Mouse (Mus musculus) adrenal gland, adult 18-20 months (tissue): ENCODE measurements around the gene Cox4i2. TPM values are rescaled to one million over a fixed set of nuclear protein-coding genes. Genes with fewer than 3 reads are reported as not detected.

Source experiments
- DNase-seq, 2 experiments: peaks; one replicate each; pipeline ENCODE4 v3.0.0; 2021 to 2022; ENCODE audit warnings: low spot score in 2 of 2
- microRNA-seq, 2 experiments: library from miRNA; unstranded; fragments of <30 nt; microRNA quantifications; one replicate each; pipeline ENCODE4 v1.2.0; 2021; ENCODE audit warnings: borderline number of aligned reads in 2 of 2
- total RNA-seq, 2 experiments: library from RNA; stranded (reverse); gene quantifications; 1 replicate in 1 of 2; 2 replicates in 1 of 2; pipeline ENCODE4 v1.2.3; 2021

The Cox4i2 gene
- total RNA-seq, 2 experiments from 2014 or later: 2.5 to 3.8 TPM

- no peak for DNase-seq
Measured at GRCm38 (mm10) chr2:152794281-152794827, 40.4 kb downstream of the Cox4i2 start.

DNA sequence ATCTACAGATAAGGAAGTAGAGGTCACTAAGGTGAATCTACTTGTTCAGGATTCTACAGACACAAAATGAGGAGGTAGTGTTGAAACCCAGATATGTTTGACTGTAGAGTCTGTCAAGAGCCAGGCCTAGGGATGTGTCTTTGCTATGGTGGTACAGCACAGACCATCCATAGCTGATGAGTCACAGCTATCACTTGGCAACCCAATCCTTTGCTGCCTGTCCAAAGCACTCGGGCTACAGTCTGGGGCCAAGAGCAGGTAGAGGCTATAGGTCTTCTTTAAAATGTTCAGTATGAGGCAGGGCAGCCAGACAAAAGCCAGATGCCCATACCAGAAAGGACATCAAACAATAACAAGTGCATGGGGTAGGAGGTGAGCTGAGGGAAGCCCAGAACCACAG, 43.6 kb downstream of the Cox4i2 start:
- DNase-seq: no peak

DNA sequence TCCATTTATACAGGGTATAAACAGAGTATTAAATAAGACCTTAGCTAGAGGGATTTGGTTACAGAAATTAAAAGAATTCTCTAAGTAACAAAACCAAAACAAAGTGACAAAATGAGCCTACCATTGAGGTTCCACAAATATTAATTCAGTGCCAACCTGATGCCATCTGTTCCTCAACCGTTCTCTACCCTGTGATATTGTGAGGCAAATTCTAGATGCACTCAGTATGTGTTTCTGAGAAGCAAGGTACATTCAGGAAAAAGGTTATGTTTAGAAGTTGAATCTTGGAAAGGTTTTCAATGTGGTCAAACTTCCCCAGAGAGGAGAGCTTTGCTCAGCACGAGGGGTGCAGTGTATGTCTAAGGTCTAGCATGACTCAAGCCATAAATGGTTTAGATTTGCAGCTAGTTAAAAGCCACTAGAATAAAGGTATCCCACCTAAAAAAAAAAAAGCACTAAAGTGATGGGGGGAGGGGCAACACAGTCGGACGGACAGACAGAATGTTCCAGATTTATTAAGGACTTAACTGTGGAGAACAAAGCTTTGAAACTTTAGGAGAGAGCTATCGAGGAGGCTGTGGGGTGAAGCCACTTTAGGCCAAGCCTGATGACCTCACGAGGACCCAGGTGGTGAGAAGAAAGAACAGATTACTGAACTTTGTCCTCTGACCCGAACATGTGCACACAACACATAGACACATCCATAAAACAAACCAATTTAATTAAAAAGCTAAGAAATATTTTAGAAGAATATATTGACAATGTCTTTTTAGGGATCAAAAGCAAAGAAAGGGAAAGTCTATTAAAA, 46.2 kb downstream of the Cox4i2 start:
- no peak for DNase-seq

DNA sequence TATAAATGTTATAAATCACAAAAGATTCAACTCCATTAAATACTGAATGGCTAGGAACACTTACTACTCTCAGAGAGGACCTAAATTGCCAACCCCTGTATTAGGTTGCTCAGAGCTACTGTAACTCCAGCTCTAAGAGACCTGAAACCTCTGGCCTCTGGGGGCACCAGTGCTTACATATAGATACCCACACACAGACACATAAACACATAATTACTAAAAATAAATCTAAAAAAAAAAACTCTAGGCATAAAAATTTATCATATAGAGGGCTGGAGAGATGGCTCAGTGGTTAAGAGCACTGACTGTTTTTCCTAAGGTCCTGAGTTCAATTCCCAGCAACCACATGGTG, 46.8 kb downstream of the Cox4i2 start:
- no peak for DNase-seq

DNA sequence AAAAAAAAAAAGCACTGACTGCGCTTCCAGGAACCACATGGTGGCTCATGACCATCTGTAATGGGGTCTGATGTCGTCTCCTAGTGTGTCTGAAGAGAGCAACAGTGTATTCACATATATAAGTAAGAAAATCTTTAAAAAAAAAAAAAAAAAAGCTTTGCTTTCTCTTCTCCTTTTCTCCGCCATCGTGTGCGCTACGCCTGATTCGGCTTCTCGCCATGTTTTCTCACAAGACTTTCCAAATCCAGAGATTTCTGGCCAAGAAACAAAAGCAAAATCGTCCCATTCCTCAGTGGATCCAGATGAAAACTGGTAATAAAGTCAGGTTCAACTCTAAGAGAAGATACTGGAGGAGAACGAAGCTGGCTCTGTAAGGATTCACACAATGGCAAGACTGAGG, 48.3 kb downstream of the Cox4i2 start:
- DNase-seq: no peak

DNA sequence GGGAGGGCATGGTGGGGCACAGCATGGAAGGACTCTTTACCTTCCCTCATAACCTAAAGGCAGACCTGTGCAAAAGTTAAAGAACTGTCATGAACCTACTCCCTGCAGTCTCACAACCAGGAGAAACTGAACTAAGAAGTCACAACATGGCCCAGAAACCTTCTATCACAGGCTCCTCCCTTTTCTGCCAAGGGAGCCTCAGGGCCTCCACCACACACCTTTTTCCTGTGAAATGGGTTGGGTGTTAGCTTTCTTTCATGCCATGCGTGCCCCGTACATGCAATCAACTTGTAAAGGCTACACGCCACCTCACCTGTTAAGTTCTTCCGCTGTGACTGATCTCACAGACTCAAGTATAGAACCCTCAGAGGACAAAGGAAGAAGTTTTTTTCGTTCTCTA, 49.1 kb downstream of the Cox4i2 start:
- no peak for DNase-seq

DNA sequence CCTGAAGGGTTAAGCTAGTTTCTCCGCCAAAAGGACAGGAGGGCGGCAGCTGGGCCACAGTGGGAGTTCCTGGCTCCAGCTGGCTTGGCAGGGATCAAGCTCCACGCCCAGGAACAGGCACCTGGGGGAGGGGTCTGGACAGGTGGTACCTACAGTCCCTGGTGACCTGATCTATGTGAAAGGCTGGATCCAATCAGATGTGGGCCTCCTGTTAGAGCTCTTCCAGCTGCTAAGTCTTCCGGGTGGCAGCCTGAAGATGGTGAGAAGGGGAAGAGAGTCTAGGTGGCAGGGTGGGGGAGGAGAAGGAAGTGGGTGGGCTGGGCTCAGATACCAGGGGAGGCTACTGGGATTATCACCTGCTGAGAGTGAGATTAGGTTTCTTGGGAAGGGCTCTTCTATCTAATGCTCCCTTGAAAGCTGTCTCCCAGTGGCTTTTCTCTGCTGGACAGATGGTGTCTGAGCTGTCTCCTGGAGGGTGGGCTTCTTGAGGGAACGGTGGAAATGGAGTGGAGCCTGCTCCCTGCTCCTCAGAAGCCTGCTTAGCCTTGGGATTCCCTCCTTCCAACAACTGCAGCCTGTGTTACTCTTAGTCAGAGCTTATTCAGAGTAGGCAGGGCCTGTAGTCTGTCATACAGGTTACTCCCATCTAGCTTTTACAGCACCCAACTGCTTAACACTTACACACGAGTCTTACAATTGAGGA, 50.6 kb downstream of the Cox4i2 start:
- DNase-seq: peak in 1 of 2 experiments; percentile 32

DNA sequence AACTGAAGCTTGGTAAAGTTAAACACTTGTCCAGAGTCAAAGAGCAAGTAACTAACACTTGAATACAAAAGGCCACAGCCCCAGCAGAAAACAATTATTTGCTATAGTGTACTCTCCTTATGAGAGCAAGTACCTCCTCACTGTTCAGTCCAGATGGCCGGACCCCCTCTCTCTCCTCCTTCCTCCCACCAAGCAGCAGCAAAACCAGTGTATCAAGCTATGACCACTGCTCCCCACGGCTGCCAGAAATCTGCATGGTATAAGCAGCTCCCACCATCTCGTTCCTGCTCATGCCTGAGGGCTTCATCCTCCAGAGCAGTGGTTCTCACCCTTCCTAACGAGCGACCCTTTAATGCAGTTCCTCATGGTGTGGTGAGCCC, 51.1 kb downstream of the Cox4i2 start:
- no peak for DNase-seq

DNA sequence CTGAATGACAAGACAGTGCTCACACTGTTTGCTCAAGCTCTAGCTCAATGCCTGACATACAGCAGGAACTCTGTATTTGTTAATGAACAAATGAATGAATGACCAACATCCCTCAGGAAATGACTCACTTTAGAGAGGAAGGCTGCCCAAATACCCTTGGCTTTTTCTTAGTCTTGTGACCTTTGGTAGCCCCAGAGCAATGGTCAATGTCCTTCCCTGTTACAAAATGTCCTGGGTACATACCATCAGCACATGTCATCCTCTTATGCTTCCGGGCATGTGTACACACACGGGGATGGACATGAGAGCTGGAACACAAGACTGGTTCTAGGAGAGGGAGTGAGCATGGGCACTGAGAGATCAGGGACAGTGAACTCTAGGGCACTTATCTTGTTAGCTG, 52.1 kb downstream of the Cox4i2 start:
- peak in 1 of 2 experiments; percentile 27 for DNase-seq

- DNase-seq: no peak
Measured at GRCm38 (mm10) chr2:152808178-152808577, 54.2 kb downstream of the Cox4i2 start.

GRCm38 (mm10) chr2:152810158-152810941, 56.4 kb downstream of the Cox4i2 start:
- DNase-seq: no peak

GRCm38 (mm10) chr2:152811336-152812165, 57.6 kb downstream of the Cox4i2 start:
- DNase-seq: no peak

DNA sequence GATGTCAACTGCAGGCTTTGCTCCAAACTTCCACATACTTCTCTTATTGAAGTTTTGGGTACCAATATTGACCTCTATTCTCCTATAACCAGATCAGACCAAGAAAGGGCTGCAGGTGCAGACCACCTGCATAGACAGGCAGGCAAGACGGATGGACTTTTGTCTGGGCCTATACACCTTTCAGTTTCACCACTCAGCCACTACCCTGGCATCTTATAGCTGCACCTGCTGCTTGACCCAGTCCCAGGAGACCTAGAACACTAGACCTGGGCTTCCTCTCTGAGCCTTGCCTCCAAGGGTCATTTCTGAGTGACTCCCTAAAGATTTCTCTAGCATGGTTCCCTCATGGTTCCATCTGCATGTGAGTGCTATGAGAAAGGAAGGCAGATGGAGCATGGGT, 59.3 kb downstream of the Cox4i2 start:
- no peak for DNase-seq

DNA sequence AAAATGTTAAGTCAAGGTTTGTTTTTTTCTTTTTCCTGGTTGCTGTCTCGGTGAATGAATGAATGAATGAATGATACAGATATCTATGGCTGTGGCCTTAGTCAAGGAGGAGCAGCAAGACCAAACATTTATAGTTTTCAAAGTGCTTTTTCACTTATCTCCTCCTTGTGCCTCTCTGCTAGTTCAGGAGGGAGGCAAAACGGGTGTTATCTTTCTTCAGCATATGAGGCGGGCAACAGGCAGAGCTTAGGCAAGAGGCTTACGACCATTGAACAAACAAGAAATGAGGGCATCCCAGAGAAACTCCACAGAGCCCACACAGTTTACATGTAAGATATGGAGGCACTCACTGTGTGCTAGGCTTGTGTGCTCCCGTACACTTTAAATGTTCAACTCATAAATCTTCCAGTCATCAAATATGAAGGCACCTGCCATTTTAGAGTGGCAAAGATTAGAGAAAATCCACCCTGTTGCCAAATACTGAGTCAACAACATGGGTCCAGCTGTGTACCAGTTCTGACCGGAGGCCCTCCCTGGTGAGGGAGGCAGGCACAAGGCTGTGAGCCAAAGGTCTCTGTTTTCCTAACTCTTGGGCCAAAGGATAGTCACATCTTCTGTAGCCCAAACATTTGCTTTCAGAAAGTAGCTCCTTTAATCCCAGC, 60.4 kb downstream of the Cox4i2 start:
- DNase-seq: no peak

Small RNAs within 50 kb of the gene (microRNA-seq; reads per million reads assigned to microRNA genes)
- gene Gm23802: 0 reads per million in 2 experiments

Other genes with a start within 250 kb of the Cox4i2 start
- not detected for gene Defb26, start 242.5 kb upstream of the Cox4i2 start, total RNA-seq
- not detected for gene Defb28, start 235.9 kb upstream of the Cox4i2 start, total RNA-seq
- not detected for gene Defb29, start 214.1 kb upstream of the Cox4i2 start, total RNA-seq
- gene Gm17416, start 184.8 kb upstream of the Cox4i2 start, total RNA-seq: not detected
- gene Defb21, start 181.4 kb upstream of the Cox4i2 start, total RNA-seq: not detected
- gene Defb19, start 173.9 kb upstream of the Cox4i2 start, total RNA-seq: under 1 TPM in 1 of 2 experiments, not detected in 1; 0.93 TPM
- gene Defb45, start 154.8 kb upstream of the Cox4i2 start, total RNA-seq: not detected
- gene Defb36, start 149.8 kb upstream of the Cox4i2 start, total RNA-seq: not detected
- gene Defb25, start 131.1 kb upstream of the Cox4i2 start, total RNA-seq: 1 to 10 TPM; 1.5 to 2.4 TPM
- 10 to 100 TPM in 1 of 2 experiments, 1 to 10 TPM in 1; 8.9 to 13.5 TPM for gene Rem1, start 127.2 kb upstream of the Cox4i2 start, total RNA-seq
- 100 to 1,000 TPM; 151 to 170 TPM for gene H13, start 84.7 kb upstream of the Cox4i2 start, total RNA-seq
- 10 to 100 TPM; 23.5 to 25.8 TPM for gene Mcts2, start 67.1 kb upstream of the Cox4i2 start, total RNA-seq
- 10 to 100 TPM; 51.8 to 93.4 TPM for gene Id1, start 17.9 kb upstream of the Cox4i2 start, total RNA-seq
- gene Bcl2l1, start 77.6 kb downstream of the Cox4i2 start, total RNA-seq: 10 to 100 TPM; 63.6 to 73.5 TPM
- 1 to 10 TPM; 1.2 to 2.3 TPM for gene Tpx2, start 93.8 kb downstream of the Cox4i2 start, total RNA-seq
- gene Mylk2, start 157.2 kb downstream of the Cox4i2 start, total RNA-seq: not detected
- gene Foxs1, start 179.0 kb downstream of the Cox4i2 start, total RNA-seq: 1 to 10 TPM; 2.3 to 3.5 TPM
- gene Dusp15, start 197.5 kb downstream of the Cox4i2 start, total RNA-seq: 1 to 10 TPM; 1.2 to 2.6 TPM
- under 1 TPM; 0.16 to 0.60 TPM for gene Ttll9, start 208.3 kb downstream of the Cox4i2 start, total RNA-seq